Mouse (Mus musculus): ENCODE data around the gene Frmd4b.

GRCm38 (mm10) chr6:97311599-97312544, 305.5 kb downstream of the Frmd4b start:
- TF ChIP-seq CTCF (IDR thresholded peaks at IDR 0.05; ENCODE audit: low read depth, low read length): no peak
- peak; percentile 76; the same call in 1 of the 2 replicates for TF ChIP-seq POLR2A (IDR thresholded peaks at IDR 0.05; ENCODE audit: extremely low read depth, insufficient read depth, low read length)

Data from liver, adult 2 months (tissue).